Mouse (Mus musculus): ENCODE measurements around the gene Ctnna3. TPM values are rescaled to one million over a fixed set of nuclear protein-coding genes. Genes with fewer than 3 reads are reported as not detected.

Gene Ctnna3
- total and polyA plus RNA-seq, 3 experiments = not detected

DNA sequence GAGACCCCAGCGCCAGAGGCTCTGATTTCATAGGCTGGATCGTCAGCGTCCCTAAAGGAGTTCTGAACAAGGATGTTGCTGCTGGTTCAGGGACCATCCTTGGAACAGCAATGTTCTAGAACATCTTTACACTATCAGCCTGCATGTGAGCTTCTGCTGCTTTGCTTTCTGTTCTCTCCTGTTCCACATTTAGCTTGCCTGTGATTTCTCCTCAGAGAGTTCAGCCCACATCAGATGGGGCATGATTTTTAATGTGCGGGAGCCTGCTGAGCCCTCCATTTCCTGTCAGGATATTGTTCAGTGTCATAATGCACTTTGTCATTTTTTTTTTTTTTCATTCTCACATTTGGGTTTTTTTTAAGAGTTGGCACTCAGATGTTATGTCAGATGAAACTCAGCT lies 752.8 kb downstream of the Ctnna3 start (continued):
- TF ChIP-seq CHD2 (IDR thresholded peaks at IDR 0.05; ENCODE audit: low read length) (no peak), RAD21 (IDR thresholded peaks at IDR 0.05; ENCODE audit: low read depth, low read length) (no peak), USF1 (IDR thresholded peaks at IDR 0.05; ENCODE audit: low read depth, low read length) (no peak), E2F4 (IDR thresholded peaks at IDR 0.05; ENCODE audit: borderline replicate concordance, low read depth, low read length) (no peak)

DNA sequence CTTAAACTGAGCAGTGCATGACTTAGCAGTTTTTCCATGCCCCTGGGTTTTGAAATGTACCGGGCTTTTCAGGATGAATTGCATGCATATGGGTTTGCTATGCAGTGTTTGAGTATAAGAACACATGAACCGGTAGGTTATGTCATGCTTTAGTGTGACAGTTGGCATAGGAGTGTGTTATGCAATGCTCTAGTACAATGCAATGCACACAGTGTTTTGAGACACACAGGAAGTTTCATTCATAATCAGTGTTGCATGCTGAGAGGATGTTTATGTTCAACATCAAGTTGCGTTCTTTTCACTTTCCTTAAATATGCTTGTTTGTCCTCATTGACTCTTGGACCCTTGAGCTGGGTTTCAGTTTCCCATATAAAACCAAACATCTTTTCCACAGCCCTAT lies 758.1 kb downstream of the Ctnna3 start:
- no peaks in the 10 kb centered on the region for H3K9me3 ChIP-seq (replicated peaks; ENCODE audit: insufficient read depth, low read length)
- H3K27me3 ChIP-seq (ENCODE audit: control insufficient read depth in 1 of 2, insufficient read depth in 2 of 2, low read length in 2 of 2) = no peaks in the 10 kb centered on the region
- H3K4me3 ChIP-seq (ENCODE audit: control insufficient read depth in 1 of 2, insufficient read depth in 1 of 2, low read depth in 2 of 2, low read length in 2 of 2) = no peak overlapping the region
- H3K79me2 ChIP-seq (ENCODE audit: control insufficient read depth, insufficient read depth, low read length, poor library complexity) = no peaks in the 10 kb centered on the region
- TF ChIP-seq MYB (IDR thresholded peaks at IDR 0.05; ENCODE audit: low read depth, low read length) (no peak), TCF12 (IDR thresholded peaks at IDR 0.05; ENCODE audit: low read depth, low read length) (no peak), GABPA (IDR thresholded peaks at IDR 0.05; ENCODE audit: low read depth, low read length) (no peak), ETS1 (IDR thresholded peaks at IDR 0.05; ENCODE audit: low read depth, low read length) (no peak), GATA1 (IDR thresholded peaks at IDR 0.05; ENCODE audit: low read depth, low read length) (no peak), POLR2AphosphoS5 (IDR thresholded peaks at IDR 0.05; ENCODE audit: borderline replicate concordance, low read depth, low read length) (no peak), NELFE (IDR thresholded peaks at IDR 0.05; ENCODE audit: low read depth, low read length) (no peak), CHD1 (IDR thresholded peaks at IDR 0.05; ENCODE audit: low read depth, low read length) (no peak), NRF1 (IDR thresholded peaks at IDR 0.05; ENCODE audit: insufficient read depth, low read depth, low read length, poor library complexity, severe bottlenecking) (no peak), BHLHE40 (IDR thresholded peaks at IDR 0.05; ENCODE audit: borderline replicate concordance, low read depth, low read length) (no peak), TAL1 (IDR thresholded peaks at IDR 0.05; ENCODE audit: low read length) (no peak), EP300 (IDR thresholded peaks at IDR 0.05; ENCODE audit: low read depth in 1 of 2, low read length in 2 of 2) (no peak), CHD2 (IDR thresholded peaks at IDR 0.05; ENCODE audit: low read length) (no peak), USF2 (IDR thresholded peaks at IDR 0.05; ENCODE audit: borderline replicate concordance in 1 of 2, insufficient read depth in 1 of 2, low read depth in 1 of 2, low read length in 2 of 2) (no peak), POLR2A (IDR thresholded peaks at IDR 0.05; ENCODE audit: control insufficient read depth in 1 of 2, insufficient read depth in 1 of 2, low read depth in 1 of 2, low read length in 2 of 2, poor library complexity in 1 of 2) (no peak)
- no peak overlapping the region for H3K9ac ChIP-seq (ENCODE audit: control insufficient read depth, low read depth, low read length, poor library complexity, severe bottlenecking)
- no peak overlapping the region for H3K27ac ChIP-seq (ENCODE audit: control insufficient read depth, low read depth, low read length)
- no peak for DNase-seq (ENCODE audit: low read depth, low spot score)
- no peaks in the 10 kb centered on the region for H3K4me1 ChIP-seq (ENCODE audit: control insufficient read depth in 1 of 2, insufficient read depth in 2 of 2, low read length in 2 of 2)
- H3K36me3 ChIP-seq (ENCODE audit: control insufficient read depth in 1 of 2, insufficient read depth in 2 of 2, low read length in 2 of 2) = no peaks in the 10 kb centered on the region

DNA sequence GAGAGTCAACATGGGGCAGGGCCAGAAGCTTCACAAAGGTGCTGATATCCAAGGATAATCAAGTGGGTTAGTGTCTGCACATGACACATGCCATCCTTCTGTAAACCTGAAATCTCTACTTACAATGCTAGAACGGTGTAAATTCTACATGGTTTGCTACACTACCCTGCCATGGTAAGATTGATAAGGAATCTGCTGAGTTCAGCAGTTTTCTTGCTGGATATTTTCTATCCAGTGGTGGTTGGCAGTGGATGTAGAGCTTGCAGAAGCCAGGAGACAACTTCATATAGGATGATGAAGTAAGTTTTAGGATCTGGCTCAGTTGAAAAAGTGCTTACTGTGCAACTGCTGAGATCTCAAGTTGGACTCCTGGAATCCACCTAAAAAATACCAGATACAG lies 767.7 kb downstream of the Ctnna3 start:
- Histone ChIP-seq H3K4me3 (ENCODE audit: control insufficient read depth in 1 of 2, insufficient read depth in 1 of 2, low read depth in 2 of 2, low read length in 2 of 2) (no peak overlapping the region), H3K9me3 (replicated peaks; ENCODE audit: insufficient read depth, low read length) (no peaks in the 10 kb centered on the region), H3K27ac (ENCODE audit: control insufficient read depth, low read depth, low read length) (no peak overlapping the region), H3K79me2 (ENCODE audit: control insufficient read depth, insufficient read depth, low read length, poor library complexity) (no peaks in the 10 kb centered on the region), H3K36me3 (ENCODE audit: control insufficient read depth in 1 of 2, insufficient read depth in 2 of 2, low read length in 2 of 2) (no peaks in the 10 kb centered on the region), H3K9ac (ENCODE audit: control insufficient read depth, low read depth, low read length, poor library complexity, severe bottlenecking) (no peak overlapping the region), H3K4me1 (ENCODE audit: control insufficient read depth in 1 of 2, insufficient read depth in 2 of 2, low read length in 2 of 2) (no peaks in the 10 kb centered on the region), H3K27me3 (ENCODE audit: control insufficient read depth in 1 of 2, insufficient read depth in 2 of 2, low read length in 2 of 2) (no peaks in the 10 kb centered on the region)
- TF ChIP-seq SIN3A (IDR thresholded peaks at IDR 0.05; ENCODE audit: low read length) = no peak
- TF ChIP-seq ZMIZ1 (IDR thresholded peaks at IDR 0.05; ENCODE audit: low read depth, low read length) = no peak
- TF ChIP-seq TBP (IDR thresholded peaks at IDR 0.05; ENCODE audit: low read depth, low read length) = no peak
- no peak for TF ChIP-seq POLR2A (IDR thresholded peaks at IDR 0.05; ENCODE audit: control insufficient read depth in 1 of 2, insufficient read depth in 1 of 2, low read depth in 1 of 2, low read length in 2 of 2, poor library complexity in 1 of 2)
- no peak for TF ChIP-seq GATA1 (IDR thresholded peaks at IDR 0.05; ENCODE audit: low read depth, low read length)
- TF ChIP-seq POLR2AphosphoS2 (IDR thresholded peaks at IDR 0.05; ENCODE audit: low read length) = no peak
- TF ChIP-seq CHD2 (IDR thresholded peaks at IDR 0.05; ENCODE audit: low read length) = no peak
- TF ChIP-seq NELFE (IDR thresholded peaks at IDR 0.05; ENCODE audit: low read depth, low read length) = no peak
- no peak for TF ChIP-seq CHD1 (IDR thresholded peaks at IDR 0.05; ENCODE audit: low read depth, low read length)
- no peak for TF ChIP-seq MAFK (IDR thresholded peaks at IDR 0.05; ENCODE audit: borderline replicate concordance, low read depth, low read length)
- no peak for TF ChIP-seq SMC3 (IDR thresholded peaks at IDR 0.05; ENCODE audit: low read depth, low read length)
- no peak for TF ChIP-seq MEF2A (IDR thresholded peaks at IDR 0.05; ENCODE audit: extremely low read depth, insufficient replicate concordance, low read depth, low read length, poor library complexity, severe bottlenecking)
- TF ChIP-seq ELF1 (IDR thresholded peaks at IDR 0.05; ENCODE audit: low read depth, low read length) = no peak
- no peak for TF ChIP-seq ZC3H11A (IDR thresholded peaks at IDR 0.05; ENCODE audit: low read depth, low read length)
- no peak for TF ChIP-seq UBTF (IDR thresholded peaks at IDR 0.05; ENCODE audit: borderline replicate concordance, insufficient read depth, low read depth, low read length)
- DNase-seq (ENCODE audit: low read depth, low spot score) = no peak
